Mouse (Mus musculus) bone marrow, adult 2 months (tissue): ENCODE data around the gene Lgi2.

Experiments used
- CTCF ChIP-seq: fragments of 200-500 bp; IDR thresholded peaks from 2 replicates; pipeline ENCODE4 v1.5.1; 2011; ENCODE audit warnings: low read length, control low read depth; ENCODE audit not compliant: control insufficient read depth, insufficient read depth
- POLR2A ChIP-seq: fragments of 200-500 bp; IDR thresholded peaks from 2 replicates; pipeline ENCODE4 v1.6.1; 2011; ENCODE audit warnings: low read depth, mild to moderate bottlenecking, control low read depth, low read length, borderline replicate concordance; ENCODE audit not compliant: control insufficient read depth

GRCm38 (mm10) chr5:52509416-52509815 is 56.8 kb downstream of the Lgi2 start:
- TF ChIP-seq CTCF (no peak), POLR2A (no peak)
